Mouse (Mus musculus) kidney, embryonic 15.5 days (tissue): ENCODE data around the gene Arl11. TPM values are rescaled to one million over a fixed set of nuclear protein-coding genes. Genes with fewer than 3 reads are reported as not detected.

Experiments
- polyA plus RNA-seq: library from polyadenylated mRNA; unstranded; fragments of >200 nt; fragmentation: Nextera tagmentation; extraction: Ambion mirVana; gene quantifications from 2 replicates; pipeline ENCODE4 v1.2.1, GENCODE M21; 2015

Arl11 gene
- polyA plus RNA-seq, 1 experiment from 2014 or later: 0.84 TPM

Other genes with a start within 250 kb of the Arl11 start
- 1.9 and 2.2 TPM in 2 replicates for gene Sacs, start 171.3 kb upstream of the Arl11 start, polyA plus RNA-seq
- gene Sgcg, start 51.3 kb upstream of the Arl11 start, polyA plus RNA-seq: 1.1 and 1.8 TPM in 2 replicates
- 10.6 and 11.9 TPM in 2 replicates for gene Ebpl, start 50.7 kb downstream of the Arl11 start, polyA plus RNA-seq
- gene Kpna3, start 130.1 kb downstream of the Arl11 start, polyA plus RNA-seq: 48.4 and 48.8 TPM in 2 replicates
- 20.8 and 24.4 TPM in 2 replicates for gene Spryd7, start 247.1 kb downstream of the Arl11 start, polyA plus RNA-seq